ENCODE assay signal across 16 mouse cellular contexts in the genomic region with DNA sequence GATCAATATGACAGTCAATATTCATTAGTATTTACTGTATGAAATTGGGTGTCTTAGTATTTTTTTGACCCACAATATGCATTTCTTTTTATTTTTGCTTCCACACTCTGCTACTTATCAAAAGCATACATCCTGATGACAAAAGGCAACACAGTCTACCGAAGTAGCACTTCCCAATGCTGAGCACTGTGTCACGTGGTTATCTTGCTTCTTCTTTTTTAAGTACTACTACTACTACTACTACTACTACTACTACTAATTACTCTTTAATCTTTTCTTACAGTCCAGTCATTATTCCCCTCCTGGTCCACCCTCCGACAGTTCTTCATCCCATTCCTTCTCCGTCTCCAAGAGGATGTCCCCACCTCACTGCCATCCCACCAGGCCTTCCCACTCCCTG.
"Had no signal": no experiment of that assay in that cellular context is flagged by ENCODE, and none has a peak within 500 bp of the region (broad histone marks: within the 10 kb centered on the region; RNA-seq: fewer than 3 reads in every experiment).

No protein-coding gene starts in this region.

- DNase-seq: retina, postnatal 1 day; right cerebral cortex, adult 18-20 months; right cerebral cortex, postnatal 14 days; right cerebral cortex, postnatal 25 days; right cerebral cortex, postnatal 4 days; spleen, adult 18-20 months; thymus, adult 18-20 months; thymus, adult 2 months; thymus, postnatal 14 days; thymus, postnatal 25 days; thymus, postnatal 36 days; thymus, postnatal 4 days had no signal

- H3K4me3 ChIP-seq: neural tube, embryonic 13.5 days; neural tube, embryonic 15.5 days; stomach, embryonic 15.5 days had no signal

- H3K4me2 ChIP-seq: neural tube, embryonic 13.5 days; neural tube, embryonic 15.5 days; stomach, embryonic 15.5 days had no signal

- H3K27me3 ChIP-seq: neural tube, embryonic 13.5 days; neural tube, embryonic 15.5 days; stomach, embryonic 15.5 days had no signal

- H3K9me3 ChIP-seq: neural tube, embryonic 13.5 days; neural tube, embryonic 15.5 days; stomach, embryonic 15.5 days had no signal

- H3K36me3 ChIP-seq: neural tube, embryonic 13.5 days; neural tube, embryonic 15.5 days; stomach, embryonic 15.5 days had no signal

- H3K9ac ChIP-seq: neural tube, embryonic 13.5 days; neural tube, embryonic 15.5 days; stomach, embryonic 15.5 days had no signal

- H3K27ac ChIP-seq: neural tube, embryonic 13.5 days; neural tube, embryonic 15.5 days; stomach, embryonic 15.5 days; stomach, postnatal 0 days had no signal

- H3K4me1 ChIP-seq: neural tube, embryonic 13.5 days; neural tube, embryonic 15.5 days; stomach, embryonic 15.5 days had no signal
